Mouse (Mus musculus): ENCODE measurements at regions not wholly inside any gene's neighbourhood (a gene's known extent, or its start where the extent isn't known, plus 50 kb on each side); places are given as distances from the start of the nearest gene placed in this dataset.

DNA sequence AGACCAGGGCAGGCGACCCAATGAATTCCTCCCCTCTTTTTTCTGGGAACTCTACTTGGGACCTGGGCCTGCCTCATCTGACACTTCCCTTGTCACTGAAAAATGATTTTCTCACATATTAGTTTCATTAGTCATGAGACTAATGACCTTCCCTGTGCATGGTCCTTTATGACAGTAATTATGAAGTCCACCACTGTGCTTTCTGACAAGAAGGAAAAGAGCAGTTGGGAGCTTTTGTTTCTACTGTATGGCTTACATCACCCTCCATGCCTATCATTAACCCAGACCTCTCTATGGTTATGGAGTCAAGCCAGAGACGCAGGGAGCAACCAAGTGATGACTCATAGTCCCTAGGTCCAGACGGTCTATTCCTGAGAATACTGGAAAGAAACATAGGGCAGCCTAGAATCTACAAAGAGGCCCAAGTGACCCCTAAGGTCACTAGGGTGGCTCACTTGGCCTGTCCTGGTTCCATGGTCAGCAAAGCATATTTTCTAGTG is 109.8 kb upstream of the Plxna4 start:
- Histone ChIP-seq H3K4me1 (ENCODE audit: control insufficient read depth in 1 of 2, insufficient read depth in 2 of 2) (no peaks in the 10 kb centered on the region), H3K4me3 (replicated peaks in 1 of 3; ENCODE audit: low read depth in 2 of 3, low read length in 2 of 3, poor library complexity in 1 of 3) (no peak overlapping the region), H3K9ac (ENCODE audit: insufficient read depth, low read depth) (no peak overlapping the region), H3K79me2 (replicated peaks; ENCODE audit: control insufficient read depth, extremely low read depth, insufficient read depth, poor library complexity, severe bottlenecking) (no peaks in the 10 kb centered on the region), H3K27ac (ENCODE audit: insufficient read depth, low read depth) (no peak overlapping the region), H3K4me2 (ENCODE audit: insufficient read depth, low read depth, poor library complexity, severe bottlenecking) (no peak overlapping the region), H3K36me3 (replicated peaks in 1 of 2; ENCODE audit: control insufficient read depth in 1 of 2, insufficient read depth in 1 of 2, low read length in 1 of 2) (no peaks in the 10 kb centered on the region), H3K9me3 (replicated peaks; ENCODE audit: low read length) (no peaks in the 10 kb centered on the region), H3K27me3 (replicated peaks) (peaks cover 74% of the 10 kb centered on the region)
- in situ Hi-C loops (cut with MboI; ENCODE audit: low pct_ligation_motif_present, low pct_unique_long_range_greater_than_20kb, low sequenced_read_pairs) (no loop called here), dilution Hi-C loops (cut with MboI; ENCODE audit: extremely low pct_ligation_motif_present, extremely low pct_unique_long_range_greater_than_20kb, low sequenced_read_pairs) (no loop called here)
- DNase-seq (ENCODE audit: extremely low read depth) = no peak
- TF ChIP-seq PAX5 (IDR thresholded peaks at IDR 0.05; ENCODE audit: low read length) (no peak), HCFC1 (IDR thresholded peaks at IDR 0.05; ENCODE audit: low read depth, low read length) (no peak), TBP (conservative IDR thresholded peaks at IDR 0.05; ENCODE audit: low read depth, low read length) (no peak), ZMIZ1 (IDR thresholded peaks at IDR 0.05; ENCODE audit: low read depth, low read length) (no peak), USF1 (IDR thresholded peaks at IDR 0.05; ENCODE audit: low read depth, low read length) (no peak), SIN3A (IDR thresholded peaks at IDR 0.05; ENCODE audit: low read length) (no peak), ZNF384 (IDR thresholded peaks at IDR 0.05; ENCODE audit: low read depth, low read length) (no peak), CHD1 (IDR thresholded peaks at IDR 0.05; ENCODE audit: low read depth, low read length) (no peak), NELFE (IDR thresholded peaks at IDR 0.05; ENCODE audit: low read depth, low read length) (no peak), POLR2A (IDR thresholded peaks at IDR 0.05; ENCODE audit: low read depth, low read length) (no peak), SMC3 (IDR thresholded peaks at IDR 0.05; ENCODE audit: low read depth, low read length) (no peak), ZKSCAN1 (IDR thresholded peaks at IDR 0.05; ENCODE audit: borderline replicate concordance, low read depth, low read length) (no peak), BHLHE40 (IDR thresholded peaks at IDR 0.05; ENCODE audit: low read depth, low read length) (no peak), JUND (conservative IDR thresholded peaks at IDR 0.05; ENCODE audit: low read depth, low read length) (no peak), KAT2A (IDR thresholded peaks at IDR 0.05; ENCODE audit: insufficient replicate concordance, low read length) (no peak), CTCF (conservative IDR thresholded peaks at IDR 0.05 in 1 of 2, IDR thresholded peaks at IDR 0.05 in 1 of 2; ENCODE audit: low read depth in 2 of 2, low read length in 2 of 2) (no peak), NRF1 (IDR thresholded peaks at IDR 0.05; ENCODE audit: low read depth, low read length) (no peak), E2F4 (IDR thresholded peaks at IDR 0.05; ENCODE audit: insufficient replicate concordance, low read depth, low read length) (no peak)

GRCm38 (mm10) chr6:32696037-32696436 is 108.0 kb upstream of the Plxna4 start:
- no peak overlapping the region for H3K9ac ChIP-seq (ENCODE audit: insufficient read depth, low read depth)
- H3K27ac ChIP-seq (ENCODE audit: insufficient read depth, low read depth) = no peak overlapping the region
- no peaks in the 10 kb centered on the region for H3K4me1 ChIP-seq (ENCODE audit: control insufficient read depth in 1 of 2, insufficient read depth in 2 of 2)
- H3K27me3 ChIP-seq (replicated peaks) = peaks cover 67% of the 10 kb centered on the region
- no peaks in the 10 kb centered on the region for H3K9me3 ChIP-seq (replicated peaks; ENCODE audit: low read length)
- H3K36me3 ChIP-seq (replicated peaks in 1 of 2; ENCODE audit: control insufficient read depth in 1 of 2, insufficient read depth in 1 of 2, low read length in 1 of 2) = no peaks in the 10 kb centered on the region
- dilution Hi-C loops (cut with MboI; ENCODE audit: extremely low pct_ligation_motif_present, extremely low pct_unique_long_range_greater_than_20kb, low sequenced_read_pairs) = no loop called here
- no peak overlapping the region for H3K4me2 ChIP-seq (ENCODE audit: insufficient read depth, low read depth, poor library complexity, severe bottlenecking)
- H3K4me3 ChIP-seq (replicated peaks in 1 of 3; ENCODE audit: low read depth in 2 of 3, low read length in 2 of 3, poor library complexity in 1 of 3) = no peak overlapping the region
- in situ Hi-C loops (cut with MboI; ENCODE audit: low pct_ligation_motif_present, low pct_unique_long_range_greater_than_20kb, low sequenced_read_pairs) = no loop called here
- H3K79me2 ChIP-seq (replicated peaks; ENCODE audit: control insufficient read depth, extremely low read depth, insufficient read depth, poor library complexity, severe bottlenecking) = no peaks in the 10 kb centered on the region
- TF ChIP-seq NRF1 (IDR thresholded peaks at IDR 0.05; ENCODE audit: low read depth, low read length) (no peak), MAFK (IDR thresholded peaks at IDR 0.05; ENCODE audit: insufficient replicate concordance, low read length) (no peak)
- no peak for DNase-seq (ENCODE audit: extremely low read depth)
